ENCODE assay signal across 8 mouse cellular contexts in the genomic region with DNA sequence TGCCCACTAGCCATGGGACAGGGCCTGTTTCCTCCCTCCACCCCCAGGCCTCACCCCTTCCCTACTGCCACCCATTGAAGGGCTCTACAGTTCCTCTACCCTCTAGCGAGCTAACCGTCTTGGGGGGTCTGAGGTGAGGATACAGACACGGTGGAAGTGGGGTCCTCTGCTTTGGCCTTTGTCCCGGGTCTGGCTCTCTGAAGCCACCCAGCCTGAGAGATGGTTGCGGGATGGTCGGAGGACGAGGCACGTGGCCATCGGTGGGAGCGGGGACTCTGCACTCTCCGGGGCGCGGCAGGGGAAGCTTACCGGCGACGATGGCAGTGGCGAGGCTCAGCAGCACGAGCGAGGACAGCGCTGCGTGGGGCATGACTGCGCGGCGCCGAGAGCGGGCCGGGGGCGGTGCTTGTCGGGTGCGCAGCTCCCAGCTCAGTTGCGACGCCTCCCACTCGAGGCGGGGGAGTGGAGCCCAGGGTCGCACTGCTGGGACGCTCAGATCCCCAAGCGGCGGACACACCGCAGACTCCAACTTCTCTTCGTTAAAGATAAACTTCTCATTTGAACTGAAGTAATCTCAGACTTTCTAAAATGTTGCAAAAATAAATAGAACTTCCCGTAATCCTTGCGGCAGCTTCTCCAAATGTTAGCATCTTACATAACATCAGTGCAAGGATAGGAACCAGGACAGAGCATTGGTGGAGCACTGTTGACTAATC. TPM values are rescaled to one million over a fixed set of nuclear protein-coding genes. Genes with fewer than 3 reads are reported as not detected.
DNase-seq lines count a peak whose midpoint lies in the region; ATAC-seq and TF ChIP-seq lines count a peak whose summit lies in the region.

No protein-coding gene starts in this region.

- no peaks in the 10 kb centered on the region for H3K9me3 ChIP-seq in hindbrain, embryonic 15.5 days

- TF ChIP-seq CTCF in gastrocnemius, adult 2 months (IDR thresholded peaks at IDR 0.05) = no peak

- no peaks in the 10 kb centered on the region for H3K36me3 ChIP-seq in hindbrain, embryonic 15.5 days

- ATAC-seq in hindbrain, embryonic 15.5 days (ENCODE audit: low FRiP score, low read depth) = peak; percentile 83

- peaks cover 17% of the 10 kb centered on the region for H3K4me1 ChIP-seq in hindbrain, embryonic 15.5 days (replicated peaks)

- peak overlapping the region; percentile 86 for H3K4me3 ChIP-seq in gastrocnemius, adult 2 months
- peak overlapping the region; percentile 48 for H3K4me3 ChIP-seq in hindbrain, embryonic 15.5 days

- peak overlapping the region; percentile 54 for H3K9ac ChIP-seq in hindbrain, embryonic 15.5 days

- 1% methylated on average over 42 of the region's 42 CpGs for WGBS in hindbrain, embryonic 15.5 days

- DNase-seq in R1 (ENCODE audit: low read depth, low spot score) = peak; percentile 42
- peak; percentile 27 to 48 for DNase-seq in cerebellum, postnatal 36 days
- peak; percentile 84 for DNase-seq in gastrocnemius, adult 2 months
- peak; percentile 62 to 74 for DNase-seq in layer of hippocampus, postnatal 36 days
- DNase-seq in lung, postnatal 10 days = peak; percentile 85
- DNase-seq in ovary, postnatal 10 days (ENCODE audit: low spot score) = peak; percentile 39
- peak; percentile 12 to 53 for DNase-seq in thymus, postnatal 10 days (ENCODE audit: low spot score in 2 of 2)

- H3K27ac ChIP-seq in gastrocnemius, adult 2 months = peak overlapping the region; percentile 84
- no peak overlapping the region for H3K27ac ChIP-seq in hindbrain, embryonic 15.5 days (replicated peaks)

- intact Hi-C loops in gastrocnemius, adult 2 months (cut with DNase I) = no loop called here

- peaks cover 13% of the 10 kb centered on the region for H3K27me3 ChIP-seq in hindbrain, embryonic 15.5 days

- peak overlapping the region; percentile 97 for H3K4me2 ChIP-seq in hindbrain, embryonic 15.5 days

RNA-seq across cellular contexts. Expression of gene Cd302, which starts 0.4 kb away (rescaled TPM):
- 1 to 10 TPM; 7.2 to 8.6 TPM for total RNA-seq in gastrocnemius, adult 2 months (2021)
- polyA plus RNA-seq in hindbrain, embryonic 15.5 days (2015; fragmentation: Nextera tagmentation; extraction: Ambion mirVana) = 15.9 and 17.5 TPM in 2 replicates
- 10 to 100 TPM; 13.7 to 16.7 TPM for total RNA-seq in layer of hippocampus, postnatal 36 days (2021)

Comparison
In these comparisons a context has a peak if more than half of its experiments do, and no peak if none do; other contexts are left out.
1. DNase-seq: peak in every context shown above with its lines; median percentile 85 in lung, postnatal 10 days; 84 in gastrocnemius, adult 2 months; 68 in layer of hippocampus, postnatal 36 days; 42 in R1; 39 in ovary, postnatal 10 days; 38 in cerebellum, postnatal 36 days; 32 in thymus, postnatal 10 days.